Comparison of ENCODE assay signal across 9 mouse cellular contexts in genomic region chr12:27140335-27140702, GRCm38 (mm10).
DNase-seq lines count a peak whose midpoint lies in the region; ATAC-seq and TF ChIP-seq lines count a peak whose summit lies in the region.
"Had no signal": no experiment of that assay in that cellular context is flagged by ENCODE, and none has a peak within 500 bp of the region (broad histone marks: within the 10 kb centered on the region; RNA-seq: fewer than 3 reads in every experiment).

No protein-coding gene starts in this region.

- no peaks in the 10 kb centered on the region for H3K27me3 ChIP-seq in forebrain, embryonic 15.5 days
- no peaks in the 10 kb centered on the region for H3K27me3 ChIP-seq in liver, postnatal 0 days (ENCODE audit: insufficient read depth, low read length)

- WGBS in forebrain, embryonic 15.5 days = 7% methylated on average over 5 of the region's 5 CpGs
- 39% methylated on average over 5 of the region's 5 CpGs for WGBS in liver, postnatal 0 days (ENCODE audit: insufficient replicate concordance)

- no peak overlapping the region for H3K9ac ChIP-seq in forebrain, embryonic 15.5 days (replicated peaks)
- H3K9ac ChIP-seq in liver, postnatal 0 days (replicated peaks) = no peak overlapping the region
- H3K9ac ChIP-seq: liver, embryonic 14.5 days had no signal

- no peak for TF ChIP-seq EP300 in liver, postnatal 0 days (IDR thresholded peaks at IDR 0.05; ENCODE audit: low read depth)

- H3K9me3 ChIP-seq in forebrain, embryonic 15.5 days = no peaks in the 10 kb centered on the region
- no peaks in the 10 kb centered on the region for H3K9me3 ChIP-seq in liver, postnatal 0 days (ENCODE audit: low read length)

- peak; percentile 84 for ATAC-seq in forebrain, embryonic 15.5 days (replicated peaks)
- no peak for ATAC-seq in frontal cortex, adult (ENCODE audit: low TSS enrichment)
- ATAC-seq in liver, postnatal 0 days = no peak

- H3K36me3 ChIP-seq in forebrain, embryonic 15.5 days = no peaks in the 10 kb centered on the region
- H3K36me3 ChIP-seq in liver, postnatal 0 days (replicated peaks; ENCODE audit: insufficient read depth, low read length) = no peaks in the 10 kb centered on the region

- DNase-seq in adrenal gland, adult 2 months = peak; percentile 2
- DNase-seq in adrenal gland, adult 18-20 months (ENCODE audit: low spot score in 2 of 2) = no peak
- peak; percentile 62 for DNase-seq in ES-CJ7 (ENCODE audit: low read depth, low spot score)
- peak; percentile 13 to 50 for DNase-seq in lung, postnatal 4 days
- no peak for DNase-seq in spleen, postnatal 36 days (ENCODE audit: low spot score in 2 of 2)
- no peak for DNase-seq in liver, postnatal 0 days

- H3K4me2 ChIP-seq in forebrain, embryonic 15.5 days (replicated peaks) = no peak overlapping the region
- no peak overlapping the region for H3K4me2 ChIP-seq in liver, postnatal 0 days (ENCODE audit: low read depth, low read length)

- peak overlapping the region; percentile 89 for H3K27ac ChIP-seq in forebrain, embryonic 15.5 days (replicated peaks)
- H3K27ac ChIP-seq in liver, postnatal 0 days (ENCODE audit: low read depth) = no peak overlapping the region
- H3K27ac ChIP-seq: liver, embryonic 14.5 days had no signal

- no peak for TF ChIP-seq CTCF in liver, postnatal 0 days (IDR thresholded peaks at IDR 0.05; ENCODE audit: low read depth)

- no peak overlapping the region for H3K4me3 ChIP-seq in forebrain, embryonic 15.5 days
- no peak overlapping the region for H3K4me3 ChIP-seq in liver, postnatal 0 days (ENCODE audit: low read depth, low read length)

- H3K4me1 ChIP-seq in forebrain, embryonic 15.5 days = peaks cover 48% of the 10 kb centered on the region
- no peaks in the 10 kb centered on the region for H3K4me1 ChIP-seq in liver, postnatal 0 days (ENCODE audit: insufficient read depth)

Comparison
In these comparisons a context has a peak if more than half of its experiments do, and no peak if none do; other contexts are left out.
1. DNase-seq: peak in adrenal gland, adult 2 months (single experiment), ES-CJ7 (single experiment) and lung, postnatal 4 days (2 of 2); none in adrenal gland, adult 18-20 months (0 of 2), spleen, postnatal 36 days (0 of 2) and liver, postnatal 0 days (single experiment).